Mouse (Mus musculus): ENCODE measurements around the gene Rnaset2a. TPM values are rescaled to one million over a fixed set of nuclear protein-coding genes. Genes with fewer than 3 reads are reported as not detected.
"Not testable (repeated sequence)": the region's sequence is repeated elsewhere in the genome, so short reads cannot be mapped to it uniquely, and the experiment has no call there.

Gene Rnaset2a
- total RNA-seq, 2 experiments from 2014 or later = 5.0 to 30.9 TPM

DNA sequence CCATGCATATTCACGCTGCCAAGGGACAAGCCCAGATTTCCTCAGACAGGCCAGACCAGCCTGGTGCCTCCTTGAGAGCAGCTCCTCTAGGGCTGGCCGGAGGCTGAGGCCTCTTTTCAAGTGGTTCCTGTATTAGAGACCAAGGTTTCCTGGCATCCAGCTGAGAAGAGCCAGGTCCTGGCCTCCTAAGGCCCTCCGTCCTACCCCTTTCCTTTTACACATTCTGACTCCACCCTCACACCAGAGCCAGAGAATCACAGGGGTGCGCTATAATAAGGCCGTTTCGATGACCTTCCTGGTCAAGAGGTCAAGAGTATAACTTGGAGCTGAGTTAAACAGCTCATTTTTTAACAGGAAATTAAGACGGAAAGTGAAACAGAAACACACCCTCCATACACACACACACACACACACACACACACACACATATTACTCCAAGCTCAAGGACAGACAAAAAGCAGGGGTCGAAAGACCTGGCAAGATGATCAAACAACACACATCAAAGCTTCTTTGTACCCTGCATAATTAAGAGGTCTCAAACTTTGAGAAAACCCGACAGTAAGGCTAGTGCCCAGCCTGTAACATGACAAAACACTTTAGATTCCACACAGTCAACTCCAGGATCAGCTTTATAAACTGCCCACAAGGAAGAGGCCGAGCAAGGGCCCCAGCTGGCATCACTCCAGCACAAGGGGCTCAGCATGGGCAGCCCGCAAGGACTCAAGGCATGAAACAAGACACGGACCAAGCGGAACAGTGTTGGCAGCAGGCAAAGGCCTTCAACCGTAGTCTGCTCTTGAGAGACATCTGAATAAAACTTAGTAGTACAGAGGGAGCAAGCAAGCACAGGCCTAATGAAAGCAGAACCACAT is 3.9 kb downstream of the Rnaset2a start:
- ATAC-seq (replicated peaks; ENCODE audit: low FRiP score, poor library complexity, severe bottlenecking) = not testable (repeated sequence)

DNA sequence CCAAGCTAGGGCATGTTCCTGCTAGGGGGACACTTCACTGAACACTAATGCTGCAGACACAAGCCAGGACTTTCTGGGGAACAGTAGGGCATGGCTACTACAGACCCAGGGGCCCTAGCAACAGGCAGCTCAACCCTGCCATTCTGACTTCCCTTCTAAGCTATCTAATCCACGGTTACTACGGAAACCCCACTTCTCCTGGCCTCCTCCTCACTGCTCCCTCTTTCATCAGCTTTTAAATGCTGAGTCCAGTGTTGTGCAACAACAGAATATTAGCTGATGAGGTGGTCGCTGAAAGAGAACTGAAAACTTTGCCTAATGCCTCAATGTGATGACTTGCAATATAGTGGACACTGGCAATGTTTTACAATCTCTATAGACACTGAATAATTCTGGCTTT is 7.7 kb downstream of the Rnaset2a start:
- not testable (repeated sequence) for ATAC-seq (replicated peaks; ENCODE audit: low FRiP score, poor library complexity, severe bottlenecking)

DNA sequence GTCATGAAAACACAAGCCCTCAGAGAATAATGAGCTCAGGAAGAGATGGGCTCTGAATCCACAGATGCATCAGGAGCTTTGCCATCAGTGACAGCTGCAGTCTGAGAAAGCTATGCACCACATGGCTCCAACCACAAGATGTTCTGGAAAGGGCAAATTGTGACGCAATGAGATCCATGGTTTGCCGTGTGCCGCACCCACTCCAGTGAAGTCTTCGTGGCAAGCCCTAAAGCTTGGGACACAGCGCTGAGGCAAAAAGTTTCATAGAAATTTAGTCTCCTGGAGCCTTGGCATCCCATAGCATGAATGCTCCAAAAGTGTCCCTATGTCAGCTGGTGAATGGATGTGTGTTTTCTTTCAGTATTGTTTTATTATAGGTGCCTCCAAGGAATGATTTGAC is 9.8 kb downstream of the Rnaset2a start:
- ATAC-seq (replicated peaks; ENCODE audit: low FRiP score, poor library complexity, severe bottlenecking) = not testable (repeated sequence)

DNA sequence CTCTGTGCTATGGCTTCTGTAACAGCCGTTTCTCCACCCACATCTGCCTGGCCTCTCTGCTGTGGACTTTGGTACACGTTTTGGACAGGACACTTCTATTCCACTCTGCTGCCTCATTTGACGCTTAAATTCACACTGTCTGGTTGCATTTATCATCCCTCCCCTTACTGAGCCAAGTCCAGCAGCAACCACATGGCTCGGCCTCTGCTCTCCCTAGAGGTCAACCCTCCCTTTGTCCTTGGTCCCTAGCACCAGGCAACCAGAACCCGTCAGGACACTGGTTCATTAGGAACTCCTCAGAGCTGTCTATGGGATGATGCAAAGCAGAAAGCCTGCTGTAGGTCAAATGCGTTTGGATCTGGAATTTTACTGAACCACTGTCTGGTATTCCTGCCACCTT is 17.0 kb downstream of the Rnaset2a start:
- not testable (repeated sequence) for ATAC-seq (replicated peaks; ENCODE audit: low FRiP score, poor library complexity, severe bottlenecking)

DNA sequence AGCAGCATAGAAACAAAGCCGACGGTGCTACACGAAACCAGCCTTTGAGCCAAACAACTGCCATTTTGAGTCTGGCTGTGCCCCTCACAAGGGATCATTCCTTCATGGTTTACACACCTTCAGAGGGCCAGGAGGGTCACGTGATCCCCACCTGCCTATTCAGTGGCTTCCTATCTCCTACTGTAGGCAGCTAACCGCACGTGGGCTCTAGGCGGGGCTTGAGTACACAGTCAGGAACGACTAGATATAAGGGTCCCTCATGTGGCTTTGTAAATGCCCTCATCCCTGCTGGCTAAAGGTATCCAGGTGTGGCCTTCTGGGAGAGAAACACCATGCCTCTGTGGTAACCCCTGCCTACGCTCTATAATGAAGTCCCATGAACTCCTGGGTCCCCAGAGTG is 18.3 kb downstream of the Rnaset2a start:
- ATAC-seq (replicated peaks; ENCODE audit: low FRiP score, poor library complexity, severe bottlenecking) = not testable (repeated sequence)

DNA sequence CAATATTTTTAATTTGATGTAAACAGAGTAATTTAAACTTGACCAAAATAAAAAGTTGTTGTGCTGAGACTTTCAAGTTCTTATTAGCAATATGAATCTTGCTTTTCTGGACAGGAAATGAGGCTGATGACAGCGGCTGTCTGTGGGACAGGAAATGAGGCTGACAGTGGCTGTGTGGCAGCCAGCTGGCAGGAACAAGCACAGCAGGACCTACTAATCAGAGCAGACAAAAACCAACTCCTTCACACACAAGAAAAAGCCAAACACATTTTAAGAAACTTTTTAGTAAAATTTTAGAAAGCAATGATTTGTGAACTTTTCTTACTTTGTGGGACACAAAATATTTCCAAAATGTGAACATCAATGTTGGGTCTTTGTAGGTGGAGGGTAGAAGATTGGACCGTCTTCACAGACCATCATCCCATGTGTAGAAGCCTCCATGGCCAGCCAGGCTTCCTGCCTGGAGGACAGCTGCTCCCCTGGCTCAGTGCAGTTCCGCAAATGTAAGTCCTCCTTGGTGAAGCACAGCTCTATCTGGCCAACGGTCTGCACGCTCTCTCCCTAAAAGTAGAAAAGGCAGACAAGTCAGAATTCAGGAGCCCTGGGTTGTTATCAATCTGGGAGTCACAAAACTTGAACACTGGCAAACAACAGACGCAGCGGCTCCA is 19.4 kb downstream of the Rnaset2a start:
- ATAC-seq (replicated peaks; ENCODE audit: low FRiP score, poor library complexity, severe bottlenecking) = not testable (repeated sequence)

DNA sequence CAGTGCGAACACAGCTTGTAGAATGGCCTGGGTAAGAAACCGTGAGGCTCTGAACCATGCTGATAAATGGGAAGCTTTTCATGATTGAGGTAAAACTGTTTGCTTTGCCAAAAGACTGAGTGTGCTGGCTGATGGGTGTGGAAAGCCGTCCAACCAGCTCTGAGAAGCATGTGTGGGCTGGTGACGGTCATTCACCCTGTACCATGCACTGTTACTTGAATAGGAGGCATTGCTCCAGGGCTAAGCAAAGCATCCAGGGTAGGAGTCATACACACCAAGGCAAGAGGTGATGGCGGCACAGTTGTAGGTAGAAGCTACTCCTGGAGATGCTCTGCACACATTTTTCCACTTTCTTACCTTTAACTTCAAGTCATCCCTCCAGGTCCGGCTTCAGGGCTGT is 23.3 kb downstream of the Rnaset2a start:
- not testable (repeated sequence) for ATAC-seq (replicated peaks; ENCODE audit: low FRiP score, poor library complexity, severe bottlenecking)

DNA sequence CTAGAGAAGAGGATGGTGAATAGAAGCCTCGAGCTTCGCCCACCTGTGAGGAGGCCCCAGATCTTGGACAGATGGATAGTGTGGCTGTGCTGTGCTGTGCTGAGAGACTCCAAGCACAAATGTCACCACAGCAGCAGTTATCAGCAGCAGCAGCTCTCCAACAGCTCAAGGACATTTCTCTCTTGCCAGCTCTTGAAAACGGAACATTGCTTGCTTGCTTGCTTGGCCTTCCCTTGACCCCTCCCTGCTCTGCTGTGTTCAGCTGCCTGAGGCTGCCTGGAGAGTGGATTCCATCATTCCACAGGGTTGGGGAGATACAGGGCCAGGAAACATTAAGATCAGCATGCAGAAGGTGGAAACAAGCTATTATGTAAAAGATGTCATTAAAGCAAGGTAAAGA is 24.9 kb downstream of the Rnaset2a start:
- not testable (repeated sequence) for ATAC-seq (replicated peaks; ENCODE audit: low FRiP score, poor library complexity, severe bottlenecking)

DNA sequence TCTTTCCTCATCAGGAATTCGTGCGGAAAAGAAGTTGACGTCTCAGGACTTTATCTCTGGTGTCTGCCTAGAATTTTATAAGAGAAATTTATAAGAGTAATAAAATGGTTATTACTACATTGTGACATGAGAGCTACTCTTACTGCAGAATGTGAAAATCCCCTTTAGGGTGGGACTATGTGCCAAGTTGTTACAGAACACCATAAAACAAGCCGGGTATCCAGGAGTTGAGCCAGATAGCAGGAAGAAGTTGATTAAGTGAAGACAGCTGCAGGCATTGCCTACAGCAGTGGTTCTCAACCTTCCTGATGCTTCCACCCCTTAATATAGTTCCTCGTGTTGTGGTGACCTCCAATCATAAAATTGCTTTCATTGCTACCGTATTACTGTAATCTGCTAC is 31.0 kb downstream of the Rnaset2a start:
- ATAC-seq (replicated peaks; ENCODE audit: low FRiP score, poor library complexity, severe bottlenecking) = not testable (repeated sequence)

DNA sequence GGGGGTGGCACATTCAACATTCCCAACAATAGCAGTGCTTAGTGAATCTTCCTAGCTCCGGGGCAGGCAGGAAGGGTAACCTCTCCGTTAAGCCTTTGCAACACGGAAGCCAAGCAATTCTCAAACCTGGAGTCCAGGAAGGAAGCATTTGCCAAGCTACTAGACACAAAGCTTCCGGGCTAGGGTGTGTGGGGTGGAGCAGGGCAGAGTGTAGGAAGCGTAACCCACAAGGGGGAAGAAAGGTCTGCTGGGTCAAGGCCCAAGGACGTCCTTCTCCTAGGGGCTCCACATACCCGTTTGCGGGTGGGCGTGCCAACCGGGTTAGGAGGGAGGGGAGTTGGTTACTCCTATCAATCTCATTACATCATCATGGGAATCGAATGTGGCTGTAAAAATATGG is 31.5 kb downstream of the Rnaset2a start:
- not testable (repeated sequence) for ATAC-seq (replicated peaks; ENCODE audit: low FRiP score, poor library complexity, severe bottlenecking)

DNA sequence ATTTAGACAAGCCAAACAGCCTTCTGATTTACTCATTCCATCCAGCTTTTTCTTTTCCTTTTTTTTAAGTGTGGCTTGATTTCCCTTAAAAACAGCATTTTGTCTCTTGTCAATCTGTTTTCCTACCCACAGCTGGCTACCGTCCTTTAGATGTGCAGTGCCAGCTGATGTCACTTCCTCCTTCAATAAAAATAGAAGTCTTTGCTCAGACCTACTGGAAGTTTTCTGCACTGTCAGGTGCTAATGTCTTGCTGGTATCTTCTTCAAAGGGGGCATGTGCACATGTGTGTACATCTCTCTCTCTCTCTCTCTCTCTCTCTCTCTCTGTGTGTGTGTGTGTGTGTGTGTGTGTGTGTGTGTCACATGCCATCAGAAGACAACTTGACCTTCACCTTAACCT is 35.7 kb downstream of the Rnaset2a start:
- ATAC-seq (replicated peaks; ENCODE audit: low FRiP score, poor library complexity, severe bottlenecking) = not testable (repeated sequence)

DNA sequence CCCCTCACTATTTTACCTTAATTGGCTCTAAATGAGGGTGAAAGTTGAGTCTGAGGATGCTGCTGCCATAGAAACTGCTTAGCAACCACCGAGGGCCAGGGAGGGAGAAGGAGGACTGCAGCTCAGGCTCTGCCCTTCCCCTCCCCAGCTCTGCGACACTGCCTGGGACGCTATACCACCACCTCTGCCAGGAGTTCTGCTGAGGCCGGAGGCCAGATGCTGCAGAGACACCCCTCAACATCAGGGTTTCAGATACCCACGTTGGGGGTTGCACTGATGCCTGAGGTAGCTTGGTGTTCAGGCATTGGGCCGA is 46.6 kb downstream of the Rnaset2a start:
- not testable (repeated sequence) for ATAC-seq (replicated peaks; ENCODE audit: low FRiP score, poor library complexity, severe bottlenecking)

DNA sequence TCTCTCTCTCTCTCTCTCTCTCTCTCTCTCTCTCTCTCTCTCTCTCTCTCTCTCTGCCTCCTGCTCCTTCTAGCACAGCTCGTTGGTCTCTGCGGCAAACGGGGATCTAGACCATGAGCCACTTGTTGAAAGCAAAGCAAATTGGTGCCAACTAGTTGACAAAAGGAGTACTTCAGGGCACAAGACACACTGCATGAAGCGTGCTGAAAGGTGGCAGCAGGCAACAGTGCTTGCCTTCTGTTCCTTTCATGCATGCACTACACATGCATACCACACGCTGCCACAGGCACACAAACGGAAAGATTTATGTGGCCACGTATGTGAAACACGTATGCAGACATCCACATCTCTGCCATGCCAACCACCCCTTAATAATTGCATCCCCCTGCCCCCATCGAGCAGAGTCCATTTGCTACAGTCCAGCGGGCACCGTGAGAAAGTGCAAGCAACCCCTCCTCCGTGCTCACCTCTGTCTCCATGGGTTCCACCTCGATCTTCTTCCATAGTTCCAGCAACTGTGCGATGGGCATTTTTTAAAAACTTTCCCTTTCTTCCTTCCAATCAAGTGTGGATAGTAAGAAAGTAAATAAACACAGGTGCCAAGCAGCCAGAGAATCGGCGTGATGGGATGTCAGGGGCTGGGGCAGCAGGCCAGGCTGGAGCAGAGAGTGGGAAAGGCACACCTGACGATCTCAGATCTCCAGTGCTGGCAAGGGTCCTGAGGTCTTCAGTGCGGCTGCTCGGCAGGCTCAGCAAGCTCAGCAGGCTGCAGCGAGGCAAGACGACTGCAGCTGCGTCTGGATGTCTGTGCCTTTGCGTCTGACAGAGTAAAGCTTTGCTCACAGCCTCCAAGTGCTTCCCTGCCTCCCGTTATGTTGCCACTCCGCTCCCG is 47.2 kb downstream of the Rnaset2a start:
- not testable (repeated sequence) for ATAC-seq (replicated peaks; ENCODE audit: low FRiP score, poor library complexity, severe bottlenecking)

DNA sequence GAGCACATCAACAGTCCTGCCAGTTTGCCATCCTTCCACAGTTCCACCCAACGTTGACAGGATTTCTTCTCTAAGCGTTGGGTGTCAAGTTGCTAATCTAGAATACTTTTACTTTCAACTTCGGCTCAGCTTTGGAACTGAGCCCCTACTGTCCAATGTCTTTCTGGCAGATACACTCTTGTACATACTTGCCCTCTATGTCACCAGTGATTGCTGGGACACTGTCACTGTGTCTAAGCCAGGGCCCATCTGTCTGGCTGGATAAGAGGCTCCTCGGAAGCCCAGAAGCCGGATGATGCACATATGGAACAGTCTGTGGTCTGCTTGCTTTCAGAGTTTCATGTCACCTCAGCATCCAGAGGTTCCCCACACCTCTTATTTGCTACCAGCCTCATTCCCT is 51.7 kb downstream of the Rnaset2a start:
- not testable (repeated sequence) for ATAC-seq (replicated peaks; ENCODE audit: low FRiP score, poor library complexity, severe bottlenecking)

DNA sequence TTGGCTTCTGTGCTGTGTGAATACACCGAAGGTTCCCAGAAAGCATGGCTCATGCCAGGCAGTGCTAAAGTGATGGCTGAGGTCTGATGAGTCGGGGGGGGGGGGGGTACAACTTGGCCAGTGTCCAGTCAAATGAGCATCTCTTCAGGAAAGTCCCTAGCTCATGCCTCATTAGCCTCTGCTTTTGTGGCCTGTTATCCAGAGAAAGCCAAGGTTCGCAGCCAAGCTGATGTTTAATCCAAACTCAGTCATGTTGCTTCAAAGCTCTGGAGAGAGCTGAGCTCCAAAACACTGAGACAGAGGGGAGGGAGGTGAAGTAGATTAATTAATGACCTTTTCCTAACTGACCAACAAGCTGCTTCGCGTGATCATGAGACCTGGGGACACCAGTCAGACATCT is 52.2 kb downstream of the Rnaset2a start:
- ATAC-seq (replicated peaks; ENCODE audit: low FRiP score, poor library complexity, severe bottlenecking) = not testable (repeated sequence)

DNA sequence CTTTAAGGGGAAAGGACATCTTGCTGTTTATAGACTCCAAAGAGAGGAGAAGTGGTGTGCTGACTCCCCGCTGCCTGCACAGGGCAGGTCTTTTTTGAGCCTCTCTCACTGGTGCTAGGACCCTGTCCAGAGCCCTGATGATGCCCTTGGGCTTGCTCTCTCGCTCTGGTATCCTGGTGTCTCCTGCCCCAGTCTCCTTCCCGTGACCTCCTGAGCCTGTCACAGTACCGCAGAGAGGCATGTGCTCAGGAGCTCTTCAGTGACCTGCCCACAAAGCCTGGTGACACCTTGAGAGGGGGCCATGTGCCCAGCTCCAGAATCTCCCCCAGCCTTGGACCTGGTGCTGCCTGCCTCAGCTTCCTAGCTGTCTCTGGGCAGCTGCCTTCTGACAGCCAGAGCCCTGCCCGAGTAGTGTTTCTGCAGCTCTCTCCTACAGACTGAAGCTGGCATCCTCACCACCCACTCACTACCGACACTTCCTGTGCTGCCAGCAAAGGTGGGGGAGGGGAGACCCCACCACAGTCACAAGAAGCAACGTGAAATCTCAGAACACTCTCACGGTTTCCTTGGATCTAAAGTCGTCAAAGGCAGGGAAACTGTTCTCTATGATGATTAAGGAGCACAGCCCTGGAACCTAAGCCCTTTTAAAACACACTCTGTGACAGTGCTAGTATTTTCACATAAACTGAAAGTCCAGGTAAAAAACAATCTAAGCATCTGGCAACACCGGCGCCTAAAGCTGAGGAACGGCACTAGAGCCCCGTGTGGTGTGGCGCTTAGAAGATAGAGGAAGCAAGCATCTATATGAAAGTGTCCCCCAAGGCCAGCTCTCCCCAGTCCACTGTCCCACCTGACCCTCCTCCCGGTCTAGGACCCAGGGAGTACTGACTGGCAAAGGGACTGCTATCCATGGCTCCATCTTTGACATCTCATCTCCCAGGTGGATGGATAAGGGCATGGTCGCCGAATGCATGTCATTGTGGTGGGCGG is 55.1 kb downstream of the Rnaset2a start:
- not testable (repeated sequence) for ATAC-seq (replicated peaks; ENCODE audit: low FRiP score, poor library complexity, severe bottlenecking)

DNA sequence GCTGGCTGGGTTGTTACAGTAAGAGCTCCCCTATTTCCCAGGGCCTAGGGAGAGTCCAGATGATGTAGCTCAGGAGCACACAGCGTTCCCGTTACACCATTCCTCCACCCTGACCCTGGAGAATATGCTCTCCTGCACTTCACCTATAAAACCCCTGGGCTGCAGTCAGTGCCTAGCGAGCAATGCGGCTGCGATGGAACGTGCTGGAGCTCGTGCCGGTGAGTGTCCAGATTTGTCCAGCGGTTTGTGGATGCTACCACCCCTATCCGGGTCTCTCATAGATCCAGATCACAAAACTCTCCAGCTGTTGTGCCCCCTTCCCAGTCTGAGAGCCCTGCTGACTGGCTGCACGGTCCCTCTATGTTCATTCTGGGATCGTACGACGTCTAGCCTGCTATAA is 56.6 kb downstream of the Rnaset2a start:
- ATAC-seq (replicated peaks; ENCODE audit: low FRiP score, poor library complexity, severe bottlenecking) = not testable (repeated sequence)

DNA sequence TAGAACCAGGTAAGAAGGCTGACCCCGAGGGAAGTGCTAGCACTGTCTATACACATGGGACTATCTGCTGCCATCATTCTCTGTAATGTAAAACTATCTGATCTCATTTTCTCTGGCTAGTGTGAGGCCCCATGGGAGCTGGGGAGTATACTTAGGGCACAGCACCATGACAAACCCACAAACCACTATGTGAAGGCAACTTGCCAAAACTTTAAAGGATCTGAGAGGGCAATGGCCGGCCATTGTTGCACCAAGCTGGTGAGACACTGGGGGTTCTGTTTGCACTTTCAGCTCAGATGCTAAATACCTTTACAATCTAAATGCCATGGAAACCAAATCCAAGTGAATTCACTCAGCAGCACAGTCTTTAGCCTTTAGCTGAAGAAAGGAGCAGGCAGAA is 78.0 kb downstream of the Rnaset2a start:
- not testable (repeated sequence) for ATAC-seq (replicated peaks; ENCODE audit: low FRiP score, poor library complexity, severe bottlenecking)
